Mouse (Mus musculus) liver, adult 2 months (tissue): ENCODE measurements at regions not wholly inside any gene's neighbourhood (a gene's known extent, or its start where the extent isn't known, plus 50 kb on each side); places are given as distances from the start of the nearest gene placed in this dataset.

Experiments used
- DNase-seq: peaks from one replicate; pipeline ENCODE4 v3.0.0-alpha.2; 2011; ENCODE audit warnings: low read depth, low spot score; ENCODE audit errors: extremely low read depth
- H3K27ac ChIP-seq: fragments of 200-500 bp; replicated peaks from 2 replicates; pipeline ENCODE4 v1.5.1; 2012; ENCODE audit warnings: low read depth, mild to moderate bottlenecking, control low read depth, inconsistent platforms, low read length; ENCODE audit not compliant: insufficient read depth
- H3K27me3 ChIP-seq: fragments of 200-500 bp; 2 replicates; pipeline ENCODE4 v1.6.1; 2012; ENCODE audit warnings: mild to moderate bottlenecking, moderate library complexity, low read length, inconsistent platforms; ENCODE audit not compliant: control insufficient read depth, insufficient read depth
- H3K36me3 ChIP-seq: fragments of 200-500 bp; 2 replicates; pipeline ENCODE4 v1.6.1; 2012; ENCODE audit warnings: low read length, inconsistent platforms; ENCODE audit not compliant: control insufficient read depth, insufficient read depth
- H3K4me1 ChIP-seq: fragments of 200-500 bp; 2 replicates; pipeline ENCODE4 v1.6.1; 2011; ENCODE audit warnings: low read length; ENCODE audit not compliant: control insufficient read depth, insufficient read depth
- H3K4me3 ChIP-seq: fragments of 200-500 bp; 2 replicates; pipeline ENCODE4 v1.5.1; 2011; ENCODE audit warnings: low read depth, mild to moderate bottlenecking, control low read depth, low read length, moderate library complexity; ENCODE audit not compliant: insufficient read depth
- H3K79me2 ChIP-seq: fragments of 200-500 bp; 2 replicates; pipeline ENCODE4 v1.6.1; 2012; ENCODE audit warnings: inconsistent platforms, mild to moderate bottlenecking, low read length, moderate library complexity; ENCODE audit not compliant: control insufficient read depth, insufficient read depth
- H3K9ac ChIP-seq: fragments of 200-500 bp; 2 replicates; pipeline ENCODE4 v1.6.1; 2012; ENCODE audit warnings: low read depth, mild to moderate bottlenecking, control low read depth, inconsistent platforms, low read length
- CTCF ChIP-seq: fragments of 200-500 bp; IDR thresholded peaks from 2 replicates; pipeline ENCODE4 v1.5.1; 2011; ENCODE audit warnings: low read depth, low read length, control low read depth
- POLR2A ChIP-seq: fragments of 200-500 bp; IDR thresholded peaks from 2 replicates; pipeline ENCODE4 v1.6.1; 2011; ENCODE audit warnings: low read length, control low read depth; ENCODE audit not compliant: insufficient read depth; ENCODE audit errors: extremely low read depth
- WGBS: fragments of 180-500 bp; shearing (Covaris S2); methylation state at CpG from one replicate; pipeline ENCODE4 v1.1.7; 2018; 5-methylcytosine and 5-hydroxymethylcytosine counted together

GRCm38 (mm10) chr3:66698083-66698482 lies 283.1 kb upstream of the Rsrc1 start:
- H3K27ac ChIP-seq = no peak overlapping the region
- no peaks in the 10 kb centered on the region for H3K36me3 ChIP-seq
- H3K79me2 ChIP-seq = no peaks in the 10 kb centered on the region
- H3K4me3 ChIP-seq = no peak overlapping the region
- no peak for DNase-seq
- H3K27me3 ChIP-seq = no peaks in the 10 kb centered on the region
- 73% methylated on average over 5 of the region's 5 CpGs for WGBS
- TF ChIP-seq CTCF (no peak), POLR2A (no peak)
- H3K9ac ChIP-seq = no peak overlapping the region
- no peaks in the 10 kb centered on the region for H3K4me1 ChIP-seq

DNA sequence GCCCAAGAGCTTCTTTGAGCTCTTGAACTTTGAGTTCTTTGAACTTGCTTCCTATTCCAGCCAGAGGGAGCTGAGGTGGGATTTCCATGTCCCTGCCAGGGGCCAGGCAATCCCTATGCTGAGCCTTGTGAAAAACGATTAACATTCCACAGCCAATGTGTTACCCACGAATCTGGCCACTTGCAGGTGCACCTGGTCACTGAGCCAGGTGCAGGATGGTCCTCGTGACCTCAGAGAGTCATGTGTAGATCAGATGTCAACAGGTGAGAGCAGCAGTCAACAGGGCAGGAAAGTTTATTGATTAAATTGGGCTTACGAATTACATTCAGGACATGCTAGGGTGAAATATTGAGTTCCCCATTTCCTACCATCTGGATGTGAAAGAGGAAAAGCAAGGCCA lies 275.4 kb upstream of the Rsrc1 start:
- no peak overlapping the region for H3K4me3 ChIP-seq
- H3K36me3 ChIP-seq = no peaks in the 10 kb centered on the region
- H3K9ac ChIP-seq = no peak overlapping the region
- H3K27ac ChIP-seq = no peak overlapping the region
- DNase-seq = no peak
- no peaks in the 10 kb centered on the region; the same call in 1 of the 2 replicates for H3K27me3 ChIP-seq
- H3K4me1 ChIP-seq = no peaks in the 10 kb centered on the region
- no peaks in the 10 kb centered on the region for H3K79me2 ChIP-seq
- 63% methylated on average over 4 of the region's 4 CpGs for WGBS
- TF ChIP-seq CTCF = no peak
- no peak for TF ChIP-seq POLR2A

- H3K36me3 ChIP-seq = no peaks in the 10 kb centered on the region
- WGBS = 96% methylated on average over 1 of the region's 1 CpGs
- no peak for TF ChIP-seq POLR2A
- no peak for TF ChIP-seq CTCF
- H3K9ac ChIP-seq = no peak overlapping the region
- no peaks in the 10 kb centered on the region for H3K79me2 ChIP-seq
- no peak overlapping the region for H3K27ac ChIP-seq
- no peak for DNase-seq
- H3K27me3 ChIP-seq = no peaks in the 10 kb centered on the region
- H3K4me3 ChIP-seq = no peak overlapping the region
- H3K4me1 ChIP-seq = no peaks in the 10 kb centered on the region
These were observed 245.7 kb upstream of the Rsrc1 start for GRCm38 (mm10) chr3:66735468-66735867.

GRCm38 (mm10) chr3:66738201-66739062 lies 242.8 kb upstream of the Rsrc1 start:
- no peak overlapping the region for H3K4me3 ChIP-seq
- TF ChIP-seq CTCF = no peak
- no peak for TF ChIP-seq POLR2A
- WGBS = 58% methylated on average over 12 of the region's 12 CpGs

DNA sequence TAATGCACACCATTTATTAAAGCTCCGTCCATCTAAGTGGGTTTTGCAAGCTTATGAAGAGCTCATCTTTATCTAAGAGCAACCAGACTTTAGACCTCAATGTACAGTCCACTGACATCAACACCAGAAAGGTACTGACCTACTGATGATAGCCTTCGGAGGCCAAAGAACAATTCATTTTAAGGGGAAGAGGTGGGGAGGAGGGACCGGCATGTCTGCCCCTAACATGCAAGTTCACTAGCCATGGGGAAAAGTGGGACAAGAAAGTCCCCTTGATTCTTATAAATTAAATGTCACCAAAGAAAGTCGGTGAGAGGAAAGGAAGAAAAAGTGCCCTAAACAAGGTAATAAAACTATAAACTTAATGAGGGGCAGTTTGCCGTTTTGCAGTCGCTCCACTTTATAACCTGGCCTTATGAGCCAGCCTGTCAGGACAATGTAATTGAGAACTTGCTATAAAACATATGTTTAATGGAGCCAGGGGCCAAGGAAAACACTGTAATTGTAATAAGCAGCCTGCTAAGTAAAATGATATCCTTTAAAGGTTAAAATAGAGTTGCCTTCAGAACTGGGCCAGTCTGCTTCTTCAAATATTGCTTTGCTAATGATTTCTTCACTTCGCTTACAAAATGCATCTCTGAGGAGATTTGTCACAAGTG lies 241.7 kb upstream of the Rsrc1 start:
- Histone ChIP-seq H3K27me3 (no peaks in the 10 kb centered on the region), H3K4me3 (no peak overlapping the region), H3K36me3 (no peaks in the 10 kb centered on the region), H3K4me1 (no peaks in the 10 kb centered on the region), H3K79me2 (no peaks in the 10 kb centered on the region), H3K27ac (no peak overlapping the region), H3K9ac (no peak overlapping the region)
- DNase-seq = no peak
- no peak for TF ChIP-seq POLR2A
- no peak for TF ChIP-seq CTCF
- 85% methylated on average over 7 of the region's 7 CpGs for WGBS

More at GRCm38 (mm10) chr3:66738201-66739062, 242.8 kb upstream of the Rsrc1 start:
- Histone ChIP-seq H3K36me3 (no peaks in the 10 kb centered on the region), H3K79me2 (no peaks in the 10 kb centered on the region), H3K27me3 (no peaks in the 10 kb centered on the region), H3K27ac (no peak overlapping the region), H3K4me1 (no peaks in the 10 kb centered on the region), H3K9ac (no peak overlapping the region)
- DNase-seq = peak; percentile 65
